Mouse (Mus musculus) heart, postnatal 0 days (tissue): ENCODE data around the gene Fry. TPM values are rescaled to one million over a fixed set of nuclear protein-coding genes. Genes with fewer than 3 reads are reported as not detected.

Experiments used
- ATAC-seq: fragments of 200-750 bp; cut with Nextera tagmentation; 2 replicates; pipeline ENCODE4 v1.8.0; 2017; ENCODE audit warnings: low read depth, moderate number of reproducible peaks, moderate library complexity; ENCODE audit not compliant: insufficient read depth
- DNase-seq: peaks from one replicate; pipeline ENCODE4 v3.0.0-alpha.2; 2016; ENCODE audit warnings: low spot score
- H3K27ac ChIP-seq: fragments of 300-500 bp; sonication (generic); 2 replicates; pipeline ENCODE4 v1.5.1; 2014; ENCODE audit warnings: low read depth, mild to moderate bottlenecking
- H3K27me3 ChIP-seq: fragments of 300-500 bp; sonication (generic); 2 replicates; pipeline ENCODE4 v1.6.1; 2014; ENCODE audit warnings: low read length, mixed read lengths; ENCODE audit not compliant: control insufficient read depth, insufficient read depth
- H3K36me3 ChIP-seq: fragments of 300-500 bp; sonication (generic); replicated peaks from 2 replicates; pipeline ENCODE4 v1.6.1; 2014; ENCODE audit warnings: low read length, mixed read lengths; ENCODE audit not compliant: control insufficient read depth, insufficient read depth
- H3K4me1 ChIP-seq: fragments of 300-500 bp; sonication (generic); 2 replicates; pipeline ENCODE4 v1.6.1; 2014; ENCODE audit warnings: antibody characterized with exemption; ENCODE audit not compliant: control insufficient read depth, insufficient read depth
- H3K4me2 ChIP-seq: fragments of 300-500 bp; sonication (generic); 2 replicates; pipeline ENCODE4 v1.6.1; 2014; ENCODE audit warnings: low read depth, mild to moderate bottlenecking, low read length, moderate library complexity
- H3K4me3 ChIP-seq: fragments of 300-500 bp; sonication (generic); 2 replicates; pipeline ENCODE4 v1.5.1; 2014; ENCODE audit warnings: low read depth, low read length
- H3K9ac ChIP-seq: fragments of 300-500 bp; sonication (generic); replicated peaks from 2 replicates; pipeline ENCODE4 v1.6.1; 2014; ENCODE audit warnings: low read depth, low read length, mixed read lengths
- H3K9me3 ChIP-seq: fragments of 300-500 bp; sonication (generic); replicated peaks from 2 replicates; pipeline ENCODE4 v1.6.1; 2016; ENCODE audit warnings: low read length; ENCODE audit not compliant: control insufficient read depth
- CTCF ChIP-seq: IDR thresholded peaks from 2 replicates; pipeline ENCODE4 v1.5.1; 2016; ENCODE audit warnings: antibody characterized with exemption, control low read depth, low read depth
- EP300 ChIP-seq: IDR thresholded peaks from 2 replicates; pipeline ENCODE4 v1.6.1; 2016; ENCODE audit warnings: antibody characterized with exemption, low read depth
- WGBS: fragments of 180-500 bp; shearing (Covaris S2); extraction: QIAGEN DNeasy Blood & Tissue Kit; methylation state at CpG from one replicate; pipeline ENCODE4 v1.1.7; 2014; 5-methylcytosine and 5-hydroxymethylcytosine counted together
- polyA plus RNA-seq: library from polyadenylated mRNA; unstranded; fragments of >200 nt; fragmentation: Nextera tagmentation; extraction: Ambion mirVana; gene quantifications from 2 replicates; pipeline ENCODE4 v1.2.1, GENCODE M21; 2015
- total RNA-seq: library from RNA; depleted of rRNA; stranded (reverse); fragments of >200 nt; gene quantifications from 2 replicates; pipeline ENCODE4 v1.2.3, GENCODE M21; 2014; ENCODE audit warnings: low replicate concordance

The Fry gene
- total and polyA plus RNA-seq, 2 experiments from 2014 or later = 31.8 to 124 TPM

DNA sequence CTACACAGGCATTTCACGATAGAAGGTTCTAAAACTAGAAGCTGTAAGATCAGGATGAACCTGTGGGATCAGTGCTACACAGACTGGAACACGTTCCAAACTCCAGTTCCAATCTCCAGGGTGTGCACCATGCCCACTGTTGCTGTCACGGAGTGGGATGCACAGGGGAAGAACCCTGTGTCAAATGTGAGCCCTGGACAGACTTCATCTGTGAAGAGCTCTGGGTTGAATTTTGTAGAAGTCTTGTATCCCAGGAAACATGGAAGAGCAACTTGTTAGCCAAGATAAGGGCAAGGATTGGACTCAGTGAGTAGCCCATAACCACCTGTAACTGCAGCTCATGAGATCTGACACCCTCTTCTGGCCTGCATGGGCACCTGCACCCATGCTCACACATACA, 246.2 kb downstream of the Fry start:
- TF ChIP-seq CTCF (no peak), EP300 (no peak)
- H3K36me3 ChIP-seq = peaks cover 71% of the 10 kb centered on the region
- no peak overlapping the region for H3K27ac ChIP-seq
- H3K27me3 ChIP-seq = no peaks in the 10 kb centered on the region
- WGBS = 88% methylated on average over 3 of the region's 3 CpGs
- no peak overlapping the region for H3K9ac ChIP-seq
- ATAC-seq (no peak), DNase-seq (no peak)
- H3K4me1 ChIP-seq = no peaks in the 10 kb centered on the region
- H3K4me2 ChIP-seq = no peak overlapping the region
- H3K4me3 ChIP-seq = no peak overlapping the region
- peaks cover 6% of the 10 kb centered on the region; the same call in 1 of the 2 replicates for H3K9me3 ChIP-seq

DNA sequence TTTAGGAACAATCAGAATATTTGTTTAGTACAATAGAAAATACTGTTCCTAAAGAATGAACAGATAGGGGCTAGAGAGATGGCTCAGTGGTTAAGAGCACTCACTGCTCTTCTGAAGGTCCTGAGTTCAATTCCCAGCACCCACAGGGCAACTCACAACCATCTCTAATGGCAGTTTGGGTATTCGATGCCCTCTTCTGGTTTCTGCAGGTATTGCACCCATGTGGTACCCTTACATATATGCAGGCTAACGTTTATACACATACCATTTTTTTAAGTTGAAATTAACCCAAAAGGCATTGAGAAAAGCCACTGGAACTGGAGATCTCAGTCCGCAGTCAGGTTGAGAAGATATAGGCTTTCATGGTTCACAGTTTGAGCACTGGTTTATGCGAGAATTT, 248.6 kb downstream of the Fry start:
- no peak for DNase-seq
- no peak overlapping the region for H3K4me2 ChIP-seq
- no peaks in the 10 kb centered on the region for H3K27me3 ChIP-seq
- no peak overlapping the region for H3K9ac ChIP-seq
- no peak overlapping the region for H3K27ac ChIP-seq
- H3K4me1 ChIP-seq = no peaks in the 10 kb centered on the region
- peaks cover 62% of the 10 kb centered on the region for H3K36me3 ChIP-seq
- no peak for ATAC-seq
- H3K4me3 ChIP-seq = no peak overlapping the region
- WGBS = 87% methylated on average over 4 of the region's 4 CpGs
- peaks cover 6% of the 10 kb centered on the region; the same call in 1 of the 2 replicates for H3K9me3 ChIP-seq
- TF ChIP-seq EP300 (no peak), CTCF (no peak)

DNA sequence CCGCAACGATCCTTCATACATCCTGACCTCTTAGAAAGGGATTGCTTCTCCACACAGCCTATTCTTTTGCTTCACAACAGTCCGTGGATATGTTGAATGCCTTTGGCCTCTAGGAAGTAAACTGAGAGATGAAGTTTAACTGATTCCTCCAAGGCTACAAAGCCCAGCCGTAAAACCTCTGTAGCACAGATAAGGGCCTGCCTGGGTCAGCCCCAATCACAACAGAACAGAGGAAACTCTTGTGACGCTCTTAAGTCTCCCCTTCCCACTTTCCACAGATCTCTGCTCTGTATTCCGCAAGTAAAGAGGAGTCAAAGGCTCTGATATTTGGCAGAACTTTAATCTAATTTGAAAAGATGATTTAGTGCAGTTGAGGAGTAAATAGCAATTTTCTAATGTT, 251.8 kb downstream of the Fry start:
- peaks cover 6% of the 10 kb centered on the region; the same call in 1 of the 2 replicates for H3K9me3 ChIP-seq
- no peaks in the 10 kb centered on the region for H3K4me1 ChIP-seq
- H3K4me2 ChIP-seq = no peak overlapping the region
- DNase-seq (no peak), ATAC-seq (no peak)
- no peak overlapping the region for H3K4me3 ChIP-seq
- TF ChIP-seq CTCF (no peak), EP300 (no peak)
- peaks cover 76% of the 10 kb centered on the region for H3K36me3 ChIP-seq
- H3K9ac ChIP-seq = no peak overlapping the region
- 39% methylated on average over 6 of the region's 6 CpGs for WGBS
- H3K27ac ChIP-seq = no peak overlapping the region
- H3K27me3 ChIP-seq = no peaks in the 10 kb centered on the region

DNA sequence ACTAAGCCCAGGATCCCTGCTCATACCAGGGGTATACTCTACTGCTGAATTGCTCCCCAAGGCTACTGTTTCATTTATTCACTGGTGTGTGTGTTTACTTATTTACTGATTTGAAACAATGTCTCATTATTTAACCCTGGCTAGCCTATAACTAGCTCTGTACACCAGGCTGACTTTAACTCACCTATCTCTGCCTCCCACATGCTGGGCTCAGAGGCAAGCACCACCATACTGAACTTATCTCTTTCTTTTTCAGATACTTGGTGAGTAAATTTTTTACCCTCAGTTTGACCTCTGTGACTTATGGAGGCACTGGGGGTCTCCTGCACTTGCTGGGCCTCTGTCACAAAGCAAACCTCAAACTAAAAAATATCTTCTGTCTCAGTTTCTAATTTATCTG, 252.4 kb downstream of the Fry start:
- H3K36me3 ChIP-seq = peaks cover 76% of the 10 kb centered on the region
- no peak overlapping the region for H3K27ac ChIP-seq

DNA sequence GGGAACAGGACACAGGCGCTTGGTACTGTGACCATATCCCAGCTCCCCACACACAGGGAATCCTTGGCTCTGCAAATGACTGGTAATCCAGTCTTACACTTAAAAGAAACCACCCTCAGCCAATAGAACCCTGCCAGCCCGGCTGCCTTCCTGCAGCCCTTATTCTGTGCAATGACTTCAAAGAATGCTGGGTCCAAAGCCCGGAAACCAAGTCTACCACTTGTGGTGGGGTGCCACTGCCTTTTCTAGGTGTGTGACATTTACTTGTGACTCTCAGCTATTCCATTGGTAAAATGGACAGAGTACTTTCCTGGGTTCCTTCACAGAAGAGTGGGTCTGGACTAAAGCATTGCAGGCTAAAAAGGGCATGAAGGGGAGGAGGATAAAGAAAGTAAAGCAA, 254.5 kb downstream of the Fry start:
- ATAC-seq (no peak), DNase-seq (no peak)
- no peak overlapping the region for H3K4me3 ChIP-seq
- no peaks in the 10 kb centered on the region for H3K27me3 ChIP-seq
- H3K4me2 ChIP-seq = no peak overlapping the region
- H3K4me1 ChIP-seq = no peaks in the 10 kb centered on the region
- peaks cover 62% of the 10 kb centered on the region for H3K36me3 ChIP-seq
- WGBS = 80% methylated on average over 3 of the region's 3 CpGs
- H3K9ac ChIP-seq = no peak overlapping the region
- no peaks in the 10 kb centered on the region for H3K9me3 ChIP-seq
- H3K27ac ChIP-seq = peak overlapping the region; percentile 25; the same call in 1 of the 2 replicates
- TF ChIP-seq CTCF = no peak
- no peak for TF ChIP-seq EP300

More for the DNA sequence above, 252.4 kb downstream of the Fry start:
- Histone ChIP-seq H3K9ac (no peak overlapping the region), H3K4me3 (no peak overlapping the region), H3K4me2 (no peak overlapping the region), H3K4me1 (no peaks in the 10 kb centered on the region), H3K9me3 (peaks cover 6% of the 10 kb centered on the region; the same call in 1 of the 2 replicates), H3K27me3 (no peaks in the 10 kb centered on the region)
- TF ChIP-seq EP300 = no peak
- TF ChIP-seq CTCF = no peak
- ATAC-seq = no peak
- no peak for DNase-seq

DNA sequence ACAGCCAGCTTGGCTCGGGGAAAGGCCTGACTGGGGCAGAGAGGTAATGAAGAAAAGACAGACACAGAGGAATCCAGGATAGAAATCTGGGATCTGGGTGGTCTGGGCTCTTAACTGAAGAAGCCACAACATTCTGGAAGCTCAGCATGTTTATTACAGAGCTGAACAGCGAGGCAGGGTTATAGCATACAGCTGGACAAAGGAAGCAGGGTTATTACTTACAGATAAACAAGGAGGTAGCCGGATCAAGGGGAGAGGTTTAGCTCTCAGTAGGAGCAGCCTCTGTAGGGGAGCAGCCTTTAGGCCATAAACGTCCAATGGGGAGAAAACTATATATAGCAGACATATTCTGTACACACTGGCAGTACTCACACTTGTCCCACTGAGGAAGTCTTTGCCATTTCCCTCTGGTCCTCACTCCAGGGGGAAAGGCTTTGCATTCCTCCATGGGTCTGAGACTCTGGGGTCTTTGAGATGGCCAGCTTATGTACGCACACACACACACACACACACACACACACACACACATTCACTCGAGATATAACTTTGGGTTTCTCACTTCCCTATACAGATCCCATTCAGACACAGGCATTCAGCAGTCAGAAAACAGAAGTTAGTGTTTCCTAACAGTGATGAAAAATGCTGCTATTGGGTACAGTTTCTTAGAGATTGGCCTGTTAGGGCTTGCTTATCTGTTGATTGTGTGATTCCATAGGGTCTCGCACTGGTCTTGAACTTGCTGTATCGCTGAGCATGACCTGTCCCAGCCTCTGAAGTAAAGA, 256.5 kb downstream of the Fry start:
- 76% methylated on average over 8 of the region's 8 CpGs for WGBS
- H3K36me3 ChIP-seq = peaks cover 59% of the 10 kb centered on the region
- no peaks in the 10 kb centered on the region for H3K27me3 ChIP-seq
- H3K27ac ChIP-seq = 0 out of 2 replicates have a peak overlapping the region, but pooled peaks have one; percentile 11
- H3K4me1 ChIP-seq = no peaks in the 10 kb centered on the region
- H3K9ac ChIP-seq = no peak overlapping the region
- no peak for TF ChIP-seq CTCF
- TF ChIP-seq EP300 = no peak
- DNase-seq (no peak), ATAC-seq (no peak)
- H3K9me3 ChIP-seq = no peaks in the 10 kb centered on the region
- H3K4me3 ChIP-seq = no peak overlapping the region
- H3K4me2 ChIP-seq = no peak overlapping the region
